Mouse (Mus musculus): ENCODE results near the gene Mxd1. TPM values are rescaled to one million over a fixed set of nuclear protein-coding genes. Genes with fewer than 3 reads are reported as not detected.
A peak's percentile ranks its signal among the peaks of the same experiment; 100 is the strongest.

Mxd1 gene
- polyA plus RNA-seq, 1 experiment from 2014 or later = 13.8 TPM

- Histone ChIP-seq H3K4me2 (replicated peaks) (peak overlapping the region; percentile 47), H3K36me3 (no peaks in the 10 kb centered on the region), H3K27ac (peak overlapping the region; percentile 44; the same call in 1 of the 2 replicates), H3K4me3 (no peak overlapping the region), H3K4me1 (peaks cover 36% of the 10 kb centered on the region), H3K9ac (peak overlapping the region; percentile 19; the same call in 1 of the 2 replicates), H3K27me3 (peaks cover 45% of the 10 kb centered on the region), H3K9me3 (no peaks in the 10 kb centered on the region)
- 26% methylated on average over 18 of the region's 18 CpGs for WGBS
- peak; percentile 81 for ATAC-seq (ENCODE audit: low FRiP score, low read depth)
These were observed 44.6 kb downstream of the Mxd1 start for GRCm38 (mm10) chr6:86624074-86625030.

- WGBS = 67% methylated on average over 4 of the region's 4 CpGs
- H3K4me1 ChIP-seq = peaks cover 36% of the 10 kb centered on the region
- no peak for ATAC-seq (ENCODE audit: low FRiP score, low read depth)
- H3K4me3 ChIP-seq = no peak overlapping the region
- H3K27me3 ChIP-seq = peaks cover 34% of the 10 kb centered on the region
- no peak overlapping the region for H3K27ac ChIP-seq
- peak overlapping the region; percentile 47 for H3K4me2 ChIP-seq (replicated peaks)
- H3K9me3 ChIP-seq = no peaks in the 10 kb centered on the region
- no peak overlapping the region for H3K9ac ChIP-seq
- H3K36me3 ChIP-seq = no peaks in the 10 kb centered on the region
These were observed 45.8 kb downstream of the Mxd1 start for GRCm38 (mm10) chr6:86623201-86623600.

- Histone ChIP-seq H3K4me2 (replicated peaks) (no peak overlapping the region), H3K9me3 (no peaks in the 10 kb centered on the region), H3K4me3 (no peak overlapping the region), H3K9ac (no peak overlapping the region), H3K27me3 (0 out of 2 replicates have a peak, but pooled peaks cover 5% of the 10 kb centered on the region), H3K4me1 (peaks cover 6% of the 10 kb centered on the region), H3K27ac (no peak overlapping the region), H3K36me3 (no peaks in the 10 kb centered on the region)
- WGBS = 83% methylated on average over 4 of the region's 4 CpGs
- ATAC-seq (ENCODE audit: low FRiP score, low read depth) = no peak
These were observed 53.7 kb downstream of the Mxd1 start for GRCm38 (mm10) chr6:86615301-86615700.

GRCm38 (mm10) chr6:86610714-86611113 lies 58.2 kb downstream of the Mxd1 start:
- H3K27ac ChIP-seq = no peak overlapping the region
- H3K9me3 ChIP-seq = no peaks in the 10 kb centered on the region
- H3K36me3 ChIP-seq = no peaks in the 10 kb centered on the region
- no peak overlapping the region for H3K4me3 ChIP-seq
- 0 out of 2 replicates have a peak, but pooled peaks cover 5% of the 10 kb centered on the region for H3K27me3 ChIP-seq
- no peak overlapping the region for H3K4me2 ChIP-seq (replicated peaks)
- no peak for ATAC-seq (ENCODE audit: low FRiP score, low read depth)
- no peak overlapping the region for H3K9ac ChIP-seq
- peaks cover 6% of the 10 kb centered on the region for H3K4me1 ChIP-seq
- 42% methylated on average over 5 of the region's 5 CpGs for WGBS

GRCm38 (mm10) chr6:86609235-86609634 lies 59.7 kb downstream of the Mxd1 start:
- no peaks in the 10 kb centered on the region for H3K27me3 ChIP-seq
- no peaks in the 10 kb centered on the region for H3K36me3 ChIP-seq
- 92% methylated on average over 6 of the region's 6 CpGs for WGBS
- no peak overlapping the region for H3K4me3 ChIP-seq
- no peak for ATAC-seq (ENCODE audit: low FRiP score, low read depth)
- no peak overlapping the region for H3K9ac ChIP-seq
- H3K27ac ChIP-seq = no peak overlapping the region
- H3K9me3 ChIP-seq = no peaks in the 10 kb centered on the region
- peaks cover 6% of the 10 kb centered on the region for H3K4me1 ChIP-seq
- H3K4me2 ChIP-seq (replicated peaks) = no peak overlapping the region

- no peaks in the 10 kb centered on the region for H3K9me3 ChIP-seq
- H3K4me1 ChIP-seq = peaks cover 6% of the 10 kb centered on the region
- 62% methylated on average over 6 of the region's 6 CpGs for WGBS
- H3K27ac ChIP-seq = no peak overlapping the region
- no peak overlapping the region for H3K4me3 ChIP-seq
- no peak overlapping the region for H3K4me2 ChIP-seq (replicated peaks)
- no peak overlapping the region for H3K9ac ChIP-seq
- no peaks in the 10 kb centered on the region for H3K27me3 ChIP-seq
- H3K36me3 ChIP-seq = no peaks in the 10 kb centered on the region
- no peak for ATAC-seq (ENCODE audit: low FRiP score, low read depth)
These were observed 61.5 kb downstream of the Mxd1 start for GRCm38 (mm10) chr6:86607471-86607870.

GRCm38 (mm10) chr6:86606289-86606688 lies 62.7 kb downstream of the Mxd1 start:
- Histone ChIP-seq H3K9ac (no peak overlapping the region), H3K4me2 (replicated peaks) (no peak overlapping the region), H3K4me1 (peaks cover 6% of the 10 kb centered on the region), H3K36me3 (no peaks in the 10 kb centered on the region), H3K27ac (no peak overlapping the region), H3K4me3 (no peak overlapping the region), H3K27me3 (no peaks in the 10 kb centered on the region), H3K9me3 (no peaks in the 10 kb centered on the region)
- 84% methylated on average over 4 of the region's 4 CpGs for WGBS
- ATAC-seq (ENCODE audit: low FRiP score, low read depth) = no peak

- Histone ChIP-seq H3K36me3 (no peaks in the 10 kb centered on the region), H3K4me1 (peaks cover 2% of the 10 kb centered on the region), H3K27ac (no peak overlapping the region), H3K27me3 (no peaks in the 10 kb centered on the region), H3K4me3 (no peak overlapping the region), H3K9ac (no peak overlapping the region), H3K4me2 (replicated peaks) (no peak overlapping the region), H3K9me3 (peaks cover 3% of the 10 kb centered on the region; the same call in 1 of the 2 replicates)
- no peak for ATAC-seq (ENCODE audit: low FRiP score, low read depth)
- 67% methylated on average over 7 of the region's 7 CpGs for WGBS
These were observed 63.7 kb downstream of the Mxd1 start for GRCm38 (mm10) chr6:86605260-86605659.

GRCm38 (mm10) chr6:86599951-86600414 lies 69.0 kb downstream of the Mxd1 start:
- peak; percentile 58 for ATAC-seq (ENCODE audit: low FRiP score, low read depth)
- 0 out of 2 replicates have a peak, but pooled peaks cover 3% of the 10 kb centered on the region for H3K27me3 ChIP-seq
- no peak overlapping the region for H3K9ac ChIP-seq
- H3K9me3 ChIP-seq = peaks cover 3% of the 10 kb centered on the region; the same call in 1 of the 2 replicates
- WGBS = 43% methylated on average over 6 of the region's 6 CpGs
- H3K27ac ChIP-seq = peak overlapping the region; percentile 33; the same call in 1 of the 2 replicates
- no peak overlapping the region for H3K4me3 ChIP-seq
- H3K36me3 ChIP-seq = no peaks in the 10 kb centered on the region
- H3K4me1 ChIP-seq = peaks cover 12% of the 10 kb centered on the region
- H3K4me2 ChIP-seq (replicated peaks) = 0 out of 2 replicates have a peak overlapping the region, but pooled peaks have one; percentile 9

GRCm38 (mm10) chr6:86599197-86599596 lies 69.8 kb downstream of the Mxd1 start:
- Histone ChIP-seq H3K9me3 (peaks cover 3% of the 10 kb centered on the region; the same call in 1 of the 2 replicates), H3K36me3 (no peaks in the 10 kb centered on the region), H3K4me1 (peaks cover 12% of the 10 kb centered on the region), H3K9ac (no peak overlapping the region), H3K27me3 (0 out of 2 replicates have a peak, but pooled peaks cover 3% of the 10 kb centered on the region), H3K4me2 (replicated peaks) (no peak overlapping the region), H3K27ac (peak overlapping the region; percentile 33; the same call in 1 of the 2 replicates), H3K4me3 (no peak overlapping the region)
- ATAC-seq (ENCODE audit: low FRiP score, low read depth) = peak; percentile 28; the same call in 1 of the 2 replicates
- 21% methylated on average over 4 of the region's 4 CpGs for WGBS

GRCm38 (mm10) chr6:86598742-86599193 lies 70.2 kb downstream of the Mxd1 start:
- peaks cover 12% of the 10 kb centered on the region for H3K4me1 ChIP-seq
- no peak for ATAC-seq (ENCODE audit: low FRiP score, low read depth)
- WGBS = 72% methylated on average over 5 of the region's 5 CpGs
- no peak overlapping the region for H3K9ac ChIP-seq
- no peaks in the 10 kb centered on the region for H3K36me3 ChIP-seq
- H3K27me3 ChIP-seq = 0 out of 2 replicates have a peak, but pooled peaks cover 3% of the 10 kb centered on the region
- no peak overlapping the region for H3K4me2 ChIP-seq (replicated peaks)
- H3K9me3 ChIP-seq = peaks cover 3% of the 10 kb centered on the region; the same call in 1 of the 2 replicates
- no peak overlapping the region for H3K4me3 ChIP-seq
- no peak overlapping the region for H3K27ac ChIP-seq
